Comparison of ENCODE assay signal across 16 mouse cellular contexts in the genomic region with DNA sequence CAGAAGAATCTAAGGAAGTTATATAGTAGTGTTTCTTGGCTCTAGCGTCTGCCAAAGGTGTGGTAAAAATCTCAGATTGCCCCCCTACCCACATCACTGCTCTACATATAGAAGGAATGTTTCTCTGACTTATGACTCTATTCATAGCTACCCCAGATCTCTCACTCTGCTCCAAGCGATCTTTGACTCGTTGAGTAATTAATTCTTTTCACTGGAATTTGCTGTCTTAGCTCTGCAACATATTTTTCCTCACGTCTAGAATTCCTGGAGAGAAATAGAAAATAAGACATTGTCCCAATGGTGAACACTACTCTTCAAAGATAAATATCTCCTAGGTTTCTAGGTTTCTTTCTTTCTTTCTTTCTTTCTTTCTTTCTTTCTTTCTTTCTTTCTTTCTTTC.
"Had no signal": no experiment of that assay in that cellular context is flagged by ENCODE, and none has a peak within 500 bp of the region (broad histone marks: within the 10 kb centered on the region; RNA-seq: fewer than 3 reads in every experiment).

No protein-coding gene starts in this region.

- H3K4me2 ChIP-seq: neural tube, embryonic 13.5 days; neural tube, embryonic 15.5 days; stomach, embryonic 15.5 days had no signal

- H3K36me3 ChIP-seq: neural tube, embryonic 13.5 days; neural tube, embryonic 15.5 days; stomach, embryonic 15.5 days had no signal

- H3K9ac ChIP-seq: neural tube, embryonic 13.5 days; neural tube, embryonic 15.5 days; stomach, embryonic 15.5 days had no signal

- H3K27me3 ChIP-seq: neural tube, embryonic 13.5 days; neural tube, embryonic 15.5 days; stomach, embryonic 15.5 days had no signal

- DNase-seq: retina, postnatal 1 day; right cerebral cortex, adult 18-20 months; right cerebral cortex, postnatal 14 days; right cerebral cortex, postnatal 25 days; right cerebral cortex, postnatal 4 days; spleen, adult 18-20 months; thymus, adult 18-20 months; thymus, adult 2 months; thymus, postnatal 14 days; thymus, postnatal 25 days; thymus, postnatal 36 days; thymus, postnatal 4 days had no signal

- H3K4me3 ChIP-seq: neural tube, embryonic 13.5 days; neural tube, embryonic 15.5 days; stomach, embryonic 15.5 days had no signal

- H3K27ac ChIP-seq: neural tube, embryonic 13.5 days; neural tube, embryonic 15.5 days; stomach, embryonic 15.5 days; stomach, postnatal 0 days had no signal

- H3K4me1 ChIP-seq: neural tube, embryonic 13.5 days; neural tube, embryonic 15.5 days; stomach, embryonic 15.5 days had no signal

- H3K9me3 ChIP-seq: neural tube, embryonic 13.5 days; neural tube, embryonic 15.5 days; stomach, embryonic 15.5 days had no signal
